Mouse (Mus musculus): ENCODE measurements around the gene Kank1. TPM values are rescaled to one million over a fixed set of nuclear protein-coding genes. Genes with fewer than 3 reads are reported as not detected.

Kank1 gene
- total and polyA plus RNA-seq, 2 experiments from 2014 or later: 6.0 to 16.6 TPM

DNA sequence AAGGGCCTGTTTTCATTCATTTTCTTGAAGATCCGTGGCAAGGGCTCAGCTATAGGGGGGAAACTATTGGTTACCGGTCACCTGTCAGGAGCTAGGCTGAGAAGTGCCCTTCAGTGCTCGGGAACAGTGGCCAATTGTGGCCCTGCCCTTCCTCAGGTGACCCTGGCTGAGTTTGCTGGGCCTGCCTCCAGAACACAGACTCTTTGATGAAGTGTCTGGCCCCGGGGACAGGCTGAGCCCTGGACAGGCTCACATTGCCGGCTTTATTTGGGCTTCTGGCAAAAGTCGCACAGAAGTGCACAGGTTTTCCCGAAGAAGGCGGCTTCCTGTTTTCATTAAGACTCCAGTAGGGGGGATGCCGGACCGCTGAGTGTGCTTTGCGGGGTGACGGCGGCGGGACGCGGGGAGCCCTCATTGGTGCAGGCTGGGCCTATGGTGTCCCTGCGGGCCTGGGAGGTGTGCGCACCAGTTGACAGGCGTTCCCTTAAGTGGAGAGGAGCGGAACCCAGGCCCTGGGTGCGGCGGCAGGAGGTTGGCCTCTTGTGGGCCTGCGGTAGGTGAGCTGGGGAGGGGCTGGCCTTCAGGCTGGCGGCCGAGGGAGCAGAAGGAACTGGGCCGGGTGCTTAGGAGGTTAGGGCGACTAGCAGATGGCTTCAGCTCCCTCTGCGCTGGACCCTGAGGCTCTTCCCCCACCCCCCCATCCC, 169.9 kb downstream of the Kank1 start:
- ATAC-seq (ENCODE audit: low FRiP score): peak; percentile 67
- peak overlapping the region; percentile 83 for H3K4me2 ChIP-seq (ENCODE audit: low read depth, low read length, poor library complexity, severe bottlenecking)
- under 1% methylated on average over 26 of the region's 28 CpGs for WGBS
- H3K27ac ChIP-seq (ENCODE audit: low read depth, low read length): no peak overlapping the region
- peak overlapping the region; percentile 38 for H3K4me3 ChIP-seq (ENCODE audit: low read depth, low read length)
- H3K4me1 ChIP-seq (ENCODE audit: insufficient read depth, low read length): peaks cover 6% of the 10 kb centered on the region
- DNase-seq (ENCODE audit: low spot score): peak; percentile 51
- TF ChIP-seq CTCF (IDR thresholded peaks at IDR 0.05): peak; percentile 10; the same call in 1 of the 2 replicates
- 0 out of 2 replicates have a peak, but pooled peaks cover 4% of the 10 kb centered on the region for H3K27me3 ChIP-seq (ENCODE audit: insufficient read depth, low read length)
- peak overlapping the region; percentile 33; the same call in 1 of the 2 replicates for H3K9ac ChIP-seq (replicated peaks; ENCODE audit: low read length, poor library complexity, severe bottlenecking)
- H3K9me3 ChIP-seq (ENCODE audit: low read length): no peaks in the 10 kb centered on the region
- H3K36me3 ChIP-seq (ENCODE audit: insufficient read depth, low read length): no peaks in the 10 kb centered on the region

DNA sequence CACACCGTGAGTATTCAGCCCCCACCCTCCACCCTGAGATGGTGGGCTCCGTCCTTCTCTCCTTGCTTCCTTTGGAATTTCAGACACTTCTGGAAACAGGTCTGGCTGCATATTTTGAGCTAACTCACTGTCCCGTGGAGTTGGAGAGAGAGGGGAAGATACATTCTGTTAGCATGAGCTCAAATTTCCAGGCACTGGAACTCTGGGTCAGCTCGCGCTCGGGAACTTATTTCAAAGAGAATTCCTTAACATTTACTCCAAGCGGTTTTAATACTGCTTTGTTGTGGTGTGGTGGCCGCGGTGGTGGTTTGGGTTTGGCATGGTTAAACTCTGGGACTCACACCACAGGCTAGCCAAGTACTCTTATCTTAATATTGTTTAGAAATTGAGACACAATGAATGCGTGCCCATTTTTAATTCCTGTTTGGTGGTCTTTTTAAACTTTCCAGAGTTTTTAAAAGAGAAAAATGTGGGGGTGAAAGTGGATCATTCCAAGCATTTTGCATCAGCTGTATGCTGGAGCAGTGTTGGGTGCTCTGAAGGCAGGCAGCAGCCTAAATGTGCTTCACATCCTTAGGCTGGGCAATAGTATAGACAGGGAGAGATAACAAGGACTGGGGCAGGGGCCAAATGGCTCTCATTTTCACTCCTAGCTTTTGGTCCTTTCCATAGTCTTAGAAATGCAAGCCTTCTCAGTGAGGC, 170.6 kb downstream of the Kank1 start:
- no peaks in the 10 kb centered on the region for H3K9me3 ChIP-seq (ENCODE audit: low read length)
- 26% methylated on average over 10 of the region's 10 CpGs for WGBS
- no peak for TF ChIP-seq CTCF (IDR thresholded peaks at IDR 0.05)
- H3K4me3 ChIP-seq (ENCODE audit: low read depth, low read length): peak overlapping the region; percentile 38
- peaks cover 6% of the 10 kb centered on the region; the same call in 1 of the 2 replicates for H3K4me1 ChIP-seq (ENCODE audit: insufficient read depth, low read length)
- 0 out of 2 replicates have a peak, but pooled peaks cover 4% of the 10 kb centered on the region for H3K27me3 ChIP-seq (ENCODE audit: insufficient read depth, low read length)
- H3K36me3 ChIP-seq (ENCODE audit: insufficient read depth, low read length): no peaks in the 10 kb centered on the region
- ATAC-seq (ENCODE audit: low FRiP score) (no peak), DNase-seq (ENCODE audit: low spot score) (no peak)
- peak overlapping the region; percentile 33; the same call in 1 of the 2 replicates for H3K9ac ChIP-seq (replicated peaks; ENCODE audit: low read length, poor library complexity, severe bottlenecking)
- no peak overlapping the region for H3K27ac ChIP-seq (ENCODE audit: low read depth, low read length)
- H3K4me2 ChIP-seq (ENCODE audit: low read depth, low read length, poor library complexity, severe bottlenecking): peak overlapping the region; percentile 83

DNA sequence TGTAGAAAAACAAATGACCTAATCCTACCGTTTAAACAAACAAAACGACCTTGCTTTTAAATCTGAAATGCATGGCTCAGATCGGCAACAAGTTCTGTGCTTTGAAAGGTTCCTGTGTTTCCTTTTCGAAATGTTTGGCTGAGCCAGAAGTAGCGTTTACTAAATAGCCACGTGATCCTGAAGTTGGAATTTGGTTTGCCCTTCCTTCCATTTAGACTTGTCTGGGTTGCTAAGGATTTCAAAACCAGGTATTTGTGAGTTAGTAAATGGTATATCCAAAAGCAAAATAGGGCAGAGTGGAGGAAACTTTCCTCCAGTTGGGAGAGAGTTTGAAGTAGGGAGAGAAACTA, 171.1 kb downstream of the Kank1 start:
- Histone ChIP-seq H3K36me3 (ENCODE audit: insufficient read depth, low read length) (no peaks in the 10 kb centered on the region), H3K27ac (ENCODE audit: low read depth, low read length) (no peak overlapping the region), H3K27me3 (ENCODE audit: insufficient read depth, low read length) (0 out of 2 replicates have a peak, but pooled peaks cover 4% of the 10 kb centered on the region), H3K9ac (replicated peaks; ENCODE audit: low read length, poor library complexity, severe bottlenecking) (no peak overlapping the region), H3K4me2 (ENCODE audit: low read depth, low read length, poor library complexity, severe bottlenecking) (peak overlapping the region; percentile 83; the same call in 1 of the 2 replicates), H3K4me3 (ENCODE audit: low read depth, low read length) (no peak overlapping the region), H3K9me3 (ENCODE audit: low read length) (no peaks in the 10 kb centered on the region), H3K4me1 (ENCODE audit: insufficient read depth, low read length) (peaks cover 6% of the 10 kb centered on the region; the same call in 1 of the 2 replicates)
- TF ChIP-seq CTCF (IDR thresholded peaks at IDR 0.05): no peak
- no peak for DNase-seq (ENCODE audit: low spot score)
- ATAC-seq (ENCODE audit: low FRiP score): no peak
- WGBS: 47% methylated on average over 6 of the region's 6 CpGs

DNA sequence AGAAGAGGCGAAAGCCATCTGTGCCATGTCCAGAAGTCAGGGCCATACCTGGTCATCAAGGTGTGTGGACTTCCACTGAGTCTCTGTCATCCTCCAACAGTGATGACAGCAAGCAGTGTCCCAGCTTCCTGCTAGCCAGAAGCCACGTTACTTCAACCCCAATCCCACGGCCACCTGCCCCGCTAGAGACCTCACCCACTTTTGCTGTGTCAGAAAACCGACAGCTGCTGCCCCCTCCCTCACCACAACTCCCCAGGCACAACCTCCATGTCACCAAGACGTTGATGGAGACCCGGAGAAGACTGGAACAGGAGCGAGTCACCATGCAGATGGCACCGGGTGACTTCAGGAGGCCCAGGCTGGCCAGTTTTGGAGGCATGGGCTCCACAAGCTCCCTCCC, 172.5 kb downstream of the Kank1 start:
- H3K36me3 ChIP-seq (ENCODE audit: insufficient read depth, low read length): no peaks in the 10 kb centered on the region
- TF ChIP-seq CTCF (IDR thresholded peaks at IDR 0.05): no peak
- H3K27ac ChIP-seq (ENCODE audit: low read depth, low read length): no peak overlapping the region
- no peak overlapping the region for H3K4me3 ChIP-seq (ENCODE audit: low read depth, low read length)
- DNase-seq (ENCODE audit: low spot score): no peak
- ATAC-seq (ENCODE audit: low FRiP score): no peak
- H3K4me2 ChIP-seq (ENCODE audit: low read depth, low read length, poor library complexity, severe bottlenecking): no peak overlapping the region
- peaks cover 6% of the 10 kb centered on the region; the same call in 1 of the 2 replicates for H3K4me1 ChIP-seq (ENCODE audit: insufficient read depth, low read length)
- no peaks in the 10 kb centered on the region for H3K9me3 ChIP-seq (ENCODE audit: low read length)
- no peak overlapping the region for H3K9ac ChIP-seq (replicated peaks; ENCODE audit: low read length, poor library complexity, severe bottlenecking)
- H3K27me3 ChIP-seq (ENCODE audit: insufficient read depth, low read length): 0 out of 2 replicates have a peak, but pooled peaks cover 4% of the 10 kb centered on the region
- 96% methylated on average over 9 of the region's 9 CpGs for WGBS

DNA sequence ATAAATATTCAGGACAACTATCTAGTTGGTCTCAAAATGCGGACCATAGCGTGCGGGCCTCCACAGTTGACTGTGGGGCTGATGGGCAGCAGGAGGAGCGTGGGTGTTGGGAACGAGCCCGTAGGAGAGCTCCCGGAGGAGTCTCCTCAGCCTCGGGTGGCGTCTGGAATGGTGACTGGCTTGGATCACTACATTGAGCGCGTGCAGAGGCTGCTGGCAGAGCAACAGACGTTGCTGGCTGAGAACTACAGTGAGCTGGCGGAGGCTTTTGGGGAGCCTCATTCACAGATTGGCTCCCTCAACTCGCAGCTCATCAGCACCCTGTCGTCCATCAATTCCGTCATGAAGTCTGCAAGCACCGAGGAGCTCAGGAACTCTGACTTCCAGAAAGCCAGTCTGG, 174.6 kb downstream of the Kank1 start:
- Histone ChIP-seq H3K27me3 (ENCODE audit: insufficient read depth, low read length) (0 out of 2 replicates have a peak, but pooled peaks cover 4% of the 10 kb centered on the region), H3K4me2 (ENCODE audit: low read depth, low read length, poor library complexity, severe bottlenecking) (no peak overlapping the region), H3K4me1 (ENCODE audit: insufficient read depth, low read length) (peaks cover 6% of the 10 kb centered on the region; the same call in 1 of the 2 replicates), H3K9me3 (ENCODE audit: low read length) (no peaks in the 10 kb centered on the region), H3K27ac (ENCODE audit: low read depth, low read length) (no peak overlapping the region), H3K4me3 (ENCODE audit: low read depth, low read length) (no peak overlapping the region), H3K36me3 (ENCODE audit: insufficient read depth, low read length) (no peaks in the 10 kb centered on the region), H3K9ac (replicated peaks; ENCODE audit: low read length, poor library complexity, severe bottlenecking) (no peak overlapping the region)
- no peak for DNase-seq (ENCODE audit: low spot score)
- 90% methylated on average over 17 of the region's 17 CpGs for WGBS
- TF ChIP-seq CTCF (IDR thresholded peaks at IDR 0.05): no peak
- ATAC-seq (ENCODE audit: low FRiP score): no peak

DNA sequence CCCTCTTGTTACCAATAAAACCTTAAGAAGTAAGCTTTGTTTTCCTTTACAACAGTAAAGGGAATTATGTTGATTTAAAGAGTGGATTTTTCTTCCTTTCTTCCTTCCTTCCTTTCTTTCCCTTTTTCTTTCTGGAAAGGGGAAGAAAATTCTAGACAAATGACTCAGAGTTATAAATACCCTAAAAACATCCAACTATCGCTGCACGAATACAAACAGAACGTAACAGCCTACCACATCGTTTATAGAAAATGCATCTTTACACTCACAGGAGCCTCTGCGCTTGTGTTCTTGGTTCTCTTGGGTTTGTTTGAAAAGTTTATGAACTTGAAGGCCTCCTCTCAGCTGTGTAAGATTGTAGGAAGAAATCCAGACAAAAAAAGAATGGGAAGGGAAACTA, 178.7 kb downstream of the Kank1 start:
- ATAC-seq (ENCODE audit: low FRiP score) (no peak), DNase-seq (ENCODE audit: low spot score) (no peak)
- no peak overlapping the region for H3K4me2 ChIP-seq (ENCODE audit: low read depth, low read length, poor library complexity, severe bottlenecking)
- no peaks in the 10 kb centered on the region for H3K9me3 ChIP-seq (ENCODE audit: low read length)
- H3K4me3 ChIP-seq (ENCODE audit: low read depth, low read length): no peak overlapping the region
- no peak overlapping the region for H3K9ac ChIP-seq (replicated peaks; ENCODE audit: low read length, poor library complexity, severe bottlenecking)
- TF ChIP-seq CTCF (IDR thresholded peaks at IDR 0.05): no peak
- no peak overlapping the region for H3K27ac ChIP-seq (ENCODE audit: low read depth, low read length)
- H3K36me3 ChIP-seq (ENCODE audit: insufficient read depth, low read length): no peaks in the 10 kb centered on the region
- H3K4me1 ChIP-seq (ENCODE audit: insufficient read depth, low read length): no peaks in the 10 kb centered on the region
- no peaks in the 10 kb centered on the region for H3K27me3 ChIP-seq (ENCODE audit: insufficient read depth, low read length)
- WGBS: 84% methylated on average over 5 of the region's 5 CpGs
